Mouse (Mus musculus): Measurements from ENCODE around the gene B3gnt5. TPM values are rescaled to one million over a fixed set of nuclear protein-coding genes. Genes with fewer than 3 reads are reported as not detected.
A peak's percentile ranks its signal among the peaks of the same experiment; 100 is the strongest.
"Not testable (repeated sequence)": the region's sequence is repeated elsewhere in the genome, so short reads cannot be mapped to it uniquely, and the experiment has no call there.

B3gnt5 gene
- polyA plus RNA-seq (2014; fragmentation: Nextera tagmentation; extraction: Ambion mirVana), result 12.7 and 13.8 TPM in 2 replicates

- H3K36me3 ChIP-seq (ENCODE audit: control insufficient read depth, insufficient read depth, low read length), result peaks cover 4% of the 10 kb centered on the region; the same call in 1 of the 2 replicates
- H3K9me3 ChIP-seq (ENCODE audit: control insufficient read depth, low read length), result no peaks in the 10 kb centered on the region
- peak within 1 kb of the TSS; percentile 76 for H3K9ac ChIP-seq (ENCODE audit: low read length)
- H3K4me2 ChIP-seq (ENCODE audit: low read length), result peak within 1 kb of the TSS; percentile 92
- 0% methylated on average over 15 of the region's 15 CpGs for WGBS
- H3K4me3 ChIP-seq (ENCODE audit: control insufficient read depth in 1 of 2, insufficient read depth in 1 of 2, low read depth in 1 of 2, low read length in 2 of 2), result peak within 1 kb of the TSS; percentile 60 to 83
- H3K27ac ChIP-seq (replicated peaks in 1 of 2; ENCODE audit: control insufficient read depth in 1 of 2, insufficient read depth in 1 of 2, low read depth in 2 of 2, low read length in 2 of 2), result peak within 1 kb of the TSS; percentile 69 to 86
- peak; percentile 95 for ATAC-seq (ENCODE audit: insufficient number of reproducible peaks, insufficient read depth, low FRiP score, low read depth)
- H3K27me3 ChIP-seq (ENCODE audit: control insufficient read depth, insufficient read depth, low read length), result no peaks in the 10 kb centered on the region
- peaks cover 0 to 8% of the 10 kb centered on the region in 2 experiments; a peak in 3 of 4 replicates for H3K4me1 ChIP-seq (ENCODE audit: control insufficient read depth in 2 of 2, insufficient read depth in 2 of 2, low read length in 2 of 2)
These were observed at the start of gene B3gnt5 for GRCm38 (mm10) chr16:19760074-19760473. B3gnt5 (plus strand) TSS chr16:19760208.

GRCm38 (mm10) chr16:19720959-19721358 is 39.0 kb upstream of the B3gnt5 start:
- no peaks in the 10 kb centered on the region for H3K9me3 ChIP-seq (ENCODE audit: control insufficient read depth, low read length)
- H3K27me3 ChIP-seq (ENCODE audit: control insufficient read depth, insufficient read depth, low read length), result no peaks in the 10 kb centered on the region
- H3K4me3 ChIP-seq (ENCODE audit: control insufficient read depth in 1 of 2, insufficient read depth in 1 of 2, low read depth in 1 of 2, low read length in 2 of 2), result no peak overlapping the region
- no peak overlapping the region for H3K4me2 ChIP-seq (ENCODE audit: low read length)
- no peaks in the 10 kb centered on the region for H3K4me1 ChIP-seq (ENCODE audit: control insufficient read depth in 2 of 2, insufficient read depth in 2 of 2, low read length in 2 of 2)
- no peak overlapping the region for H3K9ac ChIP-seq (ENCODE audit: low read length)
- 21% methylated on average over 2 of the region's 2 CpGs for WGBS
- ATAC-seq (ENCODE audit: insufficient number of reproducible peaks, insufficient read depth, low FRiP score, low read depth), result no peak
- H3K27ac ChIP-seq (replicated peaks in 1 of 2; ENCODE audit: control insufficient read depth in 1 of 2, insufficient read depth in 1 of 2, low read depth in 2 of 2, low read length in 2 of 2), result no peak overlapping the region
- no peaks in the 10 kb centered on the region for H3K36me3 ChIP-seq (ENCODE audit: control insufficient read depth, insufficient read depth, low read length)

GRCm38 (mm10) chr16:19724139-19724538 is 35.9 kb upstream of the B3gnt5 start:
- WGBS, result 35% methylated on average over 2 of the region's 2 CpGs
- H3K36me3 ChIP-seq (ENCODE audit: control insufficient read depth, insufficient read depth, low read length), result not testable (repeated sequence)

GRCm38 (mm10) chr16:19732896-19733295 is 27.1 kb upstream of the B3gnt5 start:
- Histone ChIP-seq H3K36me3 (ENCODE audit: control insufficient read depth, insufficient read depth, low read length) (no peaks in the 10 kb centered on the region), H3K27ac (replicated peaks in 1 of 2; ENCODE audit: control insufficient read depth in 1 of 2, insufficient read depth in 1 of 2, low read depth in 2 of 2, low read length in 2 of 2) (no peak overlapping the region), H3K4me1 (ENCODE audit: control insufficient read depth in 2 of 2, insufficient read depth in 2 of 2, low read length in 2 of 2) (no peaks in the 10 kb centered on the region), H3K4me3 (ENCODE audit: control insufficient read depth in 1 of 2, insufficient read depth in 1 of 2, low read depth in 1 of 2, low read length in 2 of 2) (no peak overlapping the region), H3K9me3 (ENCODE audit: control insufficient read depth, low read length) (no peaks in the 10 kb centered on the region), H3K27me3 (ENCODE audit: control insufficient read depth, insufficient read depth, low read length) (no peaks in the 10 kb centered on the region), H3K9ac (ENCODE audit: low read length) (no peak overlapping the region), H3K4me2 (ENCODE audit: low read length) (no peak overlapping the region)
- ATAC-seq (ENCODE audit: insufficient number of reproducible peaks, insufficient read depth, low FRiP score, low read depth), result no peak
- WGBS, result 72% methylated on average over 1 of the region's 1 CpGs

More at GRCm38 (mm10) chr16:19724139-19724538, 35.9 kb upstream of the B3gnt5 start:
- H3K9me3 ChIP-seq (ENCODE audit: control insufficient read depth, low read length); H3K27me3 ChIP-seq (ENCODE audit: control insufficient read depth, insufficient read depth, low read length); H3K27ac ChIP-seq (replicated peaks in 1 of 2; ENCODE audit: control insufficient read depth in 1 of 2, insufficient read depth in 1 of 2, low read depth in 2 of 2, low read length in 2 of 2); H3K9ac ChIP-seq (ENCODE audit: low read length); H3K4me1 ChIP-seq (ENCODE audit: control insufficient read depth in 2 of 2, insufficient read depth in 2 of 2, low read length in 2 of 2); ATAC-seq (ENCODE audit: insufficient number of reproducible peaks, insufficient read depth, low FRiP score, low read depth); H3K4me3 ChIP-seq (ENCODE audit: control insufficient read depth in 1 of 2, insufficient read depth in 1 of 2, low read depth in 1 of 2, low read length in 2 of 2); H3K4me2 ChIP-seq (ENCODE audit: low read length): not testable (repeated sequence)

GRCm38 (mm10) chr16:19760505-19761496 is 793 bp downstream of the B3gnt5 start:
- Histone ChIP-seq H3K4me3 (ENCODE audit: control insufficient read depth in 1 of 2, insufficient read depth in 1 of 2, low read depth in 1 of 2, low read length in 2 of 2) (peak overlapping the region; percentile 60 to 83), H3K4me2 (ENCODE audit: low read length) (peak overlapping the region; percentile 92), H3K4me1 (ENCODE audit: control insufficient read depth in 2 of 2, insufficient read depth in 2 of 2, low read length in 2 of 2) (peaks cover 0 to 8% of the 10 kb centered on the region in 2 experiments; a peak in 3 of 4 replicates), H3K36me3 (ENCODE audit: control insufficient read depth, insufficient read depth, low read length) (peaks cover 12% of the 10 kb centered on the region), H3K9ac (ENCODE audit: low read length) (peak overlapping the region; percentile 76), H3K27me3 (ENCODE audit: control insufficient read depth, insufficient read depth, low read length) (no peaks in the 10 kb centered on the region), H3K9me3 (ENCODE audit: control insufficient read depth, low read length) (no peaks in the 10 kb centered on the region), H3K27ac (replicated peaks in 1 of 2; ENCODE audit: control insufficient read depth in 1 of 2, insufficient read depth in 1 of 2, low read depth in 2 of 2, low read length in 2 of 2) (peak overlapping the region; percentile 69 to 86)
- under 1% methylated on average over 61 of the region's 61 CpGs for WGBS
- peak; percentile 44 for ATAC-seq (ENCODE audit: insufficient number of reproducible peaks, insufficient read depth, low FRiP score, low read depth)

- Histone ChIP-seq H3K4me2 (ENCODE audit: low read length) (peak overlapping the region; percentile 92), H3K4me1 (ENCODE audit: control insufficient read depth in 2 of 2, insufficient read depth in 2 of 2, low read length in 2 of 2) (peaks cover 0 to 8% of the 10 kb centered on the region in 2 experiments; a peak in 3 of 4 replicates), H3K36me3 (ENCODE audit: control insufficient read depth, insufficient read depth, low read length) (peaks cover 20% of the 10 kb centered on the region), H3K27me3 (ENCODE audit: control insufficient read depth, insufficient read depth, low read length) (no peaks in the 10 kb centered on the region), H3K9me3 (ENCODE audit: control insufficient read depth, low read length) (no peaks in the 10 kb centered on the region), H3K27ac (replicated peaks in 1 of 2; ENCODE audit: control insufficient read depth in 1 of 2, insufficient read depth in 1 of 2, low read depth in 2 of 2, low read length in 2 of 2) (no peak overlapping the region), H3K4me3 (ENCODE audit: control insufficient read depth in 1 of 2, insufficient read depth in 1 of 2, low read depth in 1 of 2, low read length in 2 of 2) (peak overlapping the region in 1 of 2 experiments; percentile 60; a peak in 3 of 4 replicates), H3K9ac (ENCODE audit: low read length) (peak overlapping the region; percentile 76)
- no peak for ATAC-seq (ENCODE audit: insufficient number of reproducible peaks, insufficient read depth, low FRiP score, low read depth)
- WGBS, result 41% methylated on average over 1 of the region's 1 CpGs
These were observed 1.7 kb downstream of the B3gnt5 start for GRCm38 (mm10) chr16:19761691-19762090.

DNA sequence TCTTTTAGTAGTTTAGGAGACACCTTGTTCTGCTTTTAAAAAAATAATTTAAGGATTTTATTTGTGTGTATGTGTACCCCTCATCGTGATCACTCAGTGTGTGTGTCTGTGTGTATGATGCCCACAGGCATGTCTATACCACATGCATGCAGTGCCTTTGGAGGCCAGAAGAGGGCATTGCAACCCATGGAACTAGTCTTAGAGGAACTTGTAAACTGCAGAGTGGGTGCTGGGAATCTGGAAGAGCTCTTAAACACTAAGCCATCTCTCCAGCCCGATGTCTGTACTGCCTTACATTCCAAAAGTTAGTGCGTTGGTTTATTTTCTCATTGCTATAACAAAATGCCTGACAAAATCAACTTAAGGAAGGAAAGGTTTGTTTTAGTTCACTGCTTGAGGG is 6.1 kb downstream of the B3gnt5 start:
- H3K27ac ChIP-seq (replicated peaks in 1 of 2; ENCODE audit: control insufficient read depth in 1 of 2, insufficient read depth in 1 of 2, low read depth in 2 of 2, low read length in 2 of 2), result no peak overlapping the region
- no peaks in the 10 kb centered on the region for H3K27me3 ChIP-seq (ENCODE audit: control insufficient read depth, insufficient read depth, low read length)
- H3K4me2 ChIP-seq (ENCODE audit: low read length), result no peak overlapping the region
- H3K4me3 ChIP-seq (ENCODE audit: control insufficient read depth in 1 of 2, insufficient read depth in 1 of 2, low read depth in 1 of 2, low read length in 2 of 2), result no peak overlapping the region
- H3K9me3 ChIP-seq (ENCODE audit: control insufficient read depth, low read length), result no peaks in the 10 kb centered on the region
- 94% methylated on average over 3 of the region's 3 CpGs for WGBS
- no peak for ATAC-seq (ENCODE audit: insufficient number of reproducible peaks, insufficient read depth, low FRiP score, low read depth)
- peaks cover 0 to 8% of the 10 kb centered on the region in 2 experiments; a peak in 3 of 4 replicates for H3K4me1 ChIP-seq (ENCODE audit: control insufficient read depth in 2 of 2, insufficient read depth in 2 of 2, low read length in 2 of 2)
- H3K36me3 ChIP-seq (ENCODE audit: control insufficient read depth, insufficient read depth, low read length), result peaks cover 50% of the 10 kb centered on the region
- H3K9ac ChIP-seq (ENCODE audit: low read length), result no peak overlapping the region

Measured in heart, embryonic 14.5 days (tissue).